Mouse (Mus musculus) CH12.LX (cell line): ENCODE results near the gene Cers6. TPM values are rescaled to one million over a fixed set of nuclear protein-coding genes. Genes with fewer than 3 reads are reported as not detected.

Experiments used
- DNase-seq: peaks from one replicate; pipeline ENCODE4 v3.0.0-alpha.2; 2013; ENCODE audit errors: extremely low read depth
- H3K27ac ChIP-seq: 2 replicates; pipeline ENCODE4 v1.5.1; 2012; ENCODE audit warnings: low read depth, mild to moderate bottlenecking, control low read depth, moderate library complexity; ENCODE audit not compliant: insufficient read depth
- H3K27me3 ChIP-seq: replicated peaks from 2 replicates; pipeline ENCODE3; 2012; ENCODE audit warnings: inconsistent platforms
- H3K36me3 ChIP-seq, 2 experiments: replicated peaks in 1 of 2; 2 replicates each; pipeline versions ENCODE3 to v1.6.1; 2012; ENCODE audit warnings: inconsistent platforms in 1 of 2, low read length in 1 of 2, mild to moderate bottlenecking in 1 of 2, mixed read lengths in 1 of 2, moderate library complexity in 1 of 2; ENCODE audit not compliant: control insufficient read depth in 1 of 2, insufficient read depth in 1 of 2
- H3K4me1 ChIP-seq, 2 experiments: 2 replicates each; pipeline ENCODE4 v1.6.1; 2012; ENCODE audit warnings: inconsistent platforms in 1 of 2, moderate library complexity in 1 of 2; ENCODE audit not compliant: insufficient read depth in 2 of 2, control insufficient read depth in 1 of 2
- H3K4me2 ChIP-seq: 2 replicates; pipeline ENCODE4 v1.6.1; 2012; ENCODE audit warnings: low read depth, mild to moderate bottlenecking, control low read depth; ENCODE audit not compliant: poor library complexity, insufficient read depth, severe bottlenecking
- H3K4me3 ChIP-seq, 3 experiments: fragments of 150-350 bp in 1 of 3; sonication (generic) in 1 of 3; replicated peaks in 1 of 3; 2 replicates each; pipeline versions ENCODE3 to v1.5.1; 2011 to 2012; ENCODE audit warnings: low read depth in 2 of 3, low read length in 2 of 3, mild to moderate bottlenecking in 2 of 3, moderate library complexity in 2 of 3, control low read depth in 1 of 3, improper control_type of control experiment in 1 of 3, inconsistent platforms in 1 of 3, mixed read lengths in 1 of 3; ENCODE audit not compliant: poor library complexity in 1 of 3
- H3K79me2 ChIP-seq: replicated peaks from 2 replicates; pipeline ENCODE4 v1.6.1; 2012; ENCODE audit warnings: mild to moderate bottlenecking, moderate library complexity; ENCODE audit not compliant: control insufficient read depth, poor library complexity, insufficient read depth, severe bottlenecking; ENCODE audit errors: extremely low read depth
- H3K9ac ChIP-seq: 2 replicates; pipeline ENCODE4 v1.6.1; 2012; ENCODE audit warnings: low read depth, mild to moderate bottlenecking, control low read depth, moderate library complexity; ENCODE audit not compliant: insufficient read depth
- H3K9me3 ChIP-seq: replicated peaks from 2 replicates; pipeline ENCODE3; 2012; ENCODE audit warnings: low read length, inconsistent platforms, mixed read lengths
- BHLHE40 ChIP-seq: IDR thresholded peaks from 2 replicates; pipeline ENCODE4 v1.6.1; 2011; ENCODE audit warnings: mild to moderate bottlenecking, low read depth, low read length, improper control_type of control experiment
- CHD1 ChIP-seq: IDR thresholded peaks from 2 replicates; pipeline ENCODE4 v1.6.1; 2012; ENCODE audit warnings: low read depth, low read length, improper control_type of control experiment, inconsistent platforms
- CHD2 ChIP-seq: IDR thresholded peaks from 2 replicates; pipeline ENCODE4 v1.6.1; 2011; ENCODE audit warnings: low read length, improper control_type of control experiment
- CTCF ChIP-seq, 2 experiments: IDR thresholded peaks in 1 of 2; conservative IDR thresholded peaks in 1 of 2; 2 replicates each; pipeline ENCODE4 v1.5.1; 2011 to 2012; ENCODE audit warnings: low read depth in 2 of 2, low read length in 2 of 2, improper control_type of control experiment in 1 of 2, inconsistent platforms in 1 of 2, mild to moderate bottlenecking in 1 of 2, moderate library complexity in 1 of 2
- E2F4 ChIP-seq: IDR thresholded peaks from 2 replicates; pipeline ENCODE4 v1.6.1; 2011; ENCODE audit warnings: low read depth, low read length, improper control_type of control experiment; ENCODE audit not compliant: insufficient replicate concordance
- EP300 ChIP-seq: IDR thresholded peaks from 2 replicates; pipeline ENCODE4 v1.6.1; 2011; ENCODE audit warnings: low read length, improper control_type of control experiment
- ETS1 ChIP-seq: conservative IDR thresholded peaks from 2 replicates; pipeline ENCODE4 v1.6.1; 2012; ENCODE audit warnings: low read depth, mild to moderate bottlenecking, inconsistent platforms, low read length, improper control_type of control experiment, moderate library complexity
- JUN ChIP-seq: IDR thresholded peaks from 2 replicates; pipeline ENCODE4 v1.6.1; 2011; ENCODE audit warnings: low read depth, mild to moderate bottlenecking, low read length, improper control_type of control experiment, moderate library complexity; ENCODE audit not compliant: insufficient read depth
- MAFK ChIP-seq: IDR thresholded peaks from 2 replicates; pipeline ENCODE4 v1.6.1; 2011; ENCODE audit warnings: low read length, improper control_type of control experiment; ENCODE audit not compliant: insufficient replicate concordance
- MAX ChIP-seq: IDR thresholded peaks from 2 replicates; pipeline ENCODE4 v1.6.1; 2011; ENCODE audit warnings: low read length, improper control_type of control experiment
- MAZ ChIP-seq: IDR thresholded peaks from 2 replicates; pipeline ENCODE4 v1.6.1; 2012; ENCODE audit warnings: low read depth, mild to moderate bottlenecking, inconsistent platforms, low read length, improper control_type of control experiment, moderate library complexity
- NELFE ChIP-seq: IDR thresholded peaks from 2 replicates; pipeline ENCODE4 v1.6.1; 2011; ENCODE audit warnings: low read depth, low read length, improper control_type of control experiment
- NRF1 ChIP-seq: IDR thresholded peaks from 2 replicates; pipeline ENCODE4 v1.6.1; 2014; ENCODE audit warnings: low read depth, mild to moderate bottlenecking, inconsistent platforms, low read length, improper control_type of control experiment, moderate library complexity
- PAX5 ChIP-seq: IDR thresholded peaks from 2 replicates; pipeline ENCODE4 v1.6.1; 2012; ENCODE audit warnings: low read length, inconsistent platforms, mixed read lengths
- POLR2A ChIP-seq: IDR thresholded peaks from 2 replicates; pipeline ENCODE4 v1.6.1; 2011; ENCODE audit warnings: low read depth, mild to moderate bottlenecking, improper control_type of control experiment, low read length
- POLR2AphosphoS2 ChIP-seq: IDR thresholded peaks from 2 replicates; pipeline ENCODE4 v1.6.1; 2011; ENCODE audit warnings: low read depth, low read length, improper control_type of control experiment
- RCOR1 ChIP-seq: conservative IDR thresholded peaks from 2 replicates; pipeline ENCODE4 v1.6.1; 2012; ENCODE audit warnings: low read depth, mild to moderate bottlenecking, inconsistent platforms, low read length, improper control_type of control experiment
- SIN3A ChIP-seq: IDR thresholded peaks from 2 replicates; pipeline ENCODE4 v1.6.1; 2012; ENCODE audit warnings: low read length, improper control_type of control experiment, inconsistent platforms
- SMC3 ChIP-seq: IDR thresholded peaks from 2 replicates; pipeline ENCODE4 v1.6.1; 2011; ENCODE audit warnings: low read depth, low read length, improper control_type of control experiment
- USF1 ChIP-seq: IDR thresholded peaks from 2 replicates; pipeline ENCODE4 v1.6.1; 2014; ENCODE audit warnings: low read depth, mild to moderate bottlenecking, inconsistent platforms, low read length, improper control_type of control experiment
- ZKSCAN1 ChIP-seq: IDR thresholded peaks from 2 replicates; pipeline ENCODE4 v1.6.1; 2012; ENCODE audit warnings: low read depth, inconsistent platforms, low read length, improper control_type of control experiment, borderline replicate concordance
- ZNF384 ChIP-seq: IDR thresholded peaks from 2 replicates; pipeline ENCODE4 v1.6.1; 2012; ENCODE audit warnings: low read depth, low read length, improper control_type of control experiment, inconsistent platforms
- dilution Hi-C: fragments of 300-500 bp; cut with MboI; formaldehyde crosslinking; loops from 2 replicates; pipeline ENCODE4 v1.14.3; 2020; ENCODE audit warnings: low sequenced_read_pairs; ENCODE audit not compliant: extremely low pct_unique_long_range_greater_than_20kb, extremely low pct_ligation_motif_present
- in situ Hi-C: fragments of 300-500 bp; cut with MboI; formaldehyde crosslinking; loops from 3 replicates; pipeline ENCODE4 v1.14.3; 2019; ENCODE audit warnings: low sequenced_read_pairs, low pct_ligation_motif_present, low pct_unique_long_range_greater_than_20kb, mixed read lengths
- polyA plus RNA-seq: library from polyadenylated mRNA; unstranded; fragments of >175 nt; gene quantifications from 2 replicates; pipeline ENCODE4 v1.2.1, GENCODE M21; 2012; ENCODE audit warnings: low read depth; ENCODE audit not compliant: insufficient read length
- total RNA-seq, 2 experiments: library from RNA; depleted of rRNA; stranded (reverse); fragments of 300-350 nt in 1 of 2; fragments of >200 nt in 1 of 2; gene quantifications; 2 replicates each; pipeline ENCODE4 v1.2.3; 2012 to 2014

The Cers6 gene
- total and polyA plus RNA-seq, 3 experiments: not detected

- Histone ChIP-seq H3K27me3 (no peaks in the 10 kb centered on the region), H3K9ac (no peak overlapping the region), H3K27ac (no peak overlapping the region), H3K4me2 (no peak overlapping the region), H3K4me3 (no peak overlapping the region), H3K79me2 (no peaks in the 10 kb centered on the region), H3K9me3 (peaks cover 39% of the 10 kb centered on the region), H3K4me1 (no peaks in the 10 kb centered on the region), H3K36me3 (no peaks in the 10 kb centered on the region)
- TF ChIP-seq ZKSCAN1: no peak
- no peak for TF ChIP-seq USF1
- TF ChIP-seq ZNF384: no peak
- TF ChIP-seq E2F4: no peak
- TF ChIP-seq RCOR1: no peak
- TF ChIP-seq NRF1: no peak
- dilution Hi-C loops: no loop called here
- DNase-seq: no peak
- in situ Hi-C loops: no loop called here
These were observed 76.6 kb downstream of the Cers6 start for GRCm38 (mm10) chr2:68937833-68938232.

GRCm38 (mm10) chr2:68944898-68945297 lies 83.7 kb downstream of the Cers6 start:
- Histone ChIP-seq H3K79me2 (no peaks in the 10 kb centered on the region), H3K27ac (no peak overlapping the region), H3K36me3 (no peaks in the 10 kb centered on the region), H3K4me3 (no peak overlapping the region), H3K9me3 (peaks cover 37% of the 10 kb centered on the region), H3K4me2 (no peak overlapping the region), H3K27me3 (no peaks in the 10 kb centered on the region), H3K4me1 (no peaks in the 10 kb centered on the region), H3K9ac (no peak overlapping the region)
- TF ChIP-seq USF1: no peak
- TF ChIP-seq CHD2: no peak
- TF ChIP-seq SMC3: no peak
- in situ Hi-C loops (no loop called here), dilution Hi-C loops (no loop called here)
- DNase-seq: no peak

GRCm38 (mm10) chr2:68945976-68946375 lies 84.7 kb downstream of the Cers6 start:
- no peak overlapping the region for H3K4me2 ChIP-seq
- dilution Hi-C loops (no loop called here), in situ Hi-C loops (no loop called here)
- no peaks in the 10 kb centered on the region for H3K27me3 ChIP-seq
- H3K79me2 ChIP-seq: no peaks in the 10 kb centered on the region
- no peak overlapping the region for H3K4me3 ChIP-seq
- DNase-seq: no peak
- no peak overlapping the region for H3K9ac ChIP-seq
- H3K4me1 ChIP-seq: no peaks in the 10 kb centered on the region
- H3K36me3 ChIP-seq: no peaks in the 10 kb centered on the region
- no peak overlapping the region for H3K27ac ChIP-seq
- TF ChIP-seq MAFK (no peak), EP300 (no peak), MAZ (no peak), JUN (no peak), NELFE (no peak), PAX5 (no peak), ZNF384 (no peak), POLR2A (no peak), RCOR1 (no peak), MAX (no peak), USF1 (no peak), BHLHE40 (no peak), CHD1 (no peak), SIN3A (no peak), NRF1 (no peak), ETS1 (no peak), CTCF (conservative IDR thresholded peaks at IDR 0.05 in 1 of 2, IDR thresholded peaks at IDR 0.05 in 1 of 2; ENCODE audit: low read depth in 2 of 2, low read length in 2 of 2) (no peak), POLR2AphosphoS2 (no peak)
- TF ChIP-seq, all 38 proteins: peak for 0
- H3K9me3 ChIP-seq: peaks cover 44% of the 10 kb centered on the region
